Mouse (Mus musculus): Measurements from ENCODE around the gene Mia. TPM values are rescaled to one million over a fixed set of nuclear protein-coding genes. Genes with fewer than 3 reads are reported as not detected.

Mia gene
- total RNA-seq (2021): under 1 TPM; 0.44 to 0.68 TPM
- long read RNA-seq, experiment 1, partial matches to known transcripts: 0 of 1 reads
- long read RNA-seq, experiment 1, other reads (novel, unspliced or antisense): 1 of 1 reads
- long read RNA-seq, experiment 2: 0 reads

- intact Hi-C loops (cut with DNase I; ENCODE audit: low total_unique reads): no loop called here
- DNase-seq: no peak
Observed at GRCm38 (mm10) chr7:27180837-27181695, at the start of gene Mia, which contains the start of gene Gm21983. Gene Mia (minus strand): TSS chr7:27181157. Gene Gm21983 (minus strand): TSS chr7:27181086.

GRCm38 (mm10) chr7:27228865-27229264 lies 47.9 kb upstream of the Mia start:
- intact Hi-C loops (cut with DNase I; ENCODE audit: low total_unique reads): no loop called here
- no peak for DNase-seq

- peak; percentile 94 for DNase-seq
- intact Hi-C loops (cut with DNase I; ENCODE audit: low total_unique reads): no loop called here
Observed at GRCm38 (mm10) chr7:27228281-27228821, 47.4 kb upstream of the Mia start, which contains the start of gene Itpkc. Gene Itpkc (minus strand): TSS chr7:27228661.

- DNase-seq: peak; percentile 23
- intact Hi-C loops (cut with DNase I; ENCODE audit: low total_unique reads): no loop called here
Observed at GRCm38 (mm10) chr7:27227676-27228075, 46.7 kb upstream of the Mia start.

- intact Hi-C loops (cut with DNase I; ENCODE audit: low total_unique reads): no loop called here
- no peak for DNase-seq
Observed at GRCm38 (mm10) chr7:27227276-27227675, 46.3 kb upstream of the Mia start.

GRCm38 (mm10) chr7:27224877-27225575 lies 44.1 kb upstream of the Mia start:
- peak; percentile 59 for DNase-seq

GRCm38 (mm10) chr7:27222538-27222937 lies 41.6 kb upstream of the Mia start:
- intact Hi-C loops (cut with DNase I; ENCODE audit: low total_unique reads): no loop called here
- no peak for DNase-seq

More at GRCm38 (mm10) chr7:27224877-27225575, 44.1 kb upstream of the Mia start:
- intact Hi-C loops (cut with DNase I; ENCODE audit: low total_unique reads): no loop called here

GRCm38 (mm10) chr7:27221939-27222338 lies 41.0 kb upstream of the Mia start:
- DNase-seq: no peak
- intact Hi-C loops (cut with DNase I; ENCODE audit: low total_unique reads): no loop called here

- intact Hi-C loops (cut with DNase I; ENCODE audit: low total_unique reads): no loop called here
- no peak for DNase-seq
Observed at GRCm38 (mm10) chr7:27219937-27220336, 39.0 kb upstream of the Mia start.

- intact Hi-C loops (cut with DNase I; ENCODE audit: low total_unique reads): no loop called here
Observed at GRCm38 (mm10) chr7:27218586-27218985, 37.6 kb upstream of the Mia start.

GRCm38 (mm10) chr7:27212626-27213025 lies 31.7 kb upstream of the Mia start:
- intact Hi-C loops (cut with DNase I; ENCODE audit: low total_unique reads): no loop called here
- no peak for DNase-seq

More at GRCm38 (mm10) chr7:27218586-27218985, 37.6 kb upstream of the Mia start:
- no peak for DNase-seq

GRCm38 (mm10) chr7:27203730-27204449 lies 22.9 kb upstream of the Mia start:
- DNase-seq: no peak
- intact Hi-C loops (cut with DNase I; ENCODE audit: low total_unique reads): no loop called here

GRCm38 (mm10) chr7:27198779-27199178 lies 17.8 kb upstream of the Mia start:
- DNase-seq: no peak
- intact Hi-C loops (cut with DNase I; ENCODE audit: low total_unique reads): no loop called here

- no peak for DNase-seq
- intact Hi-C loops (cut with DNase I; ENCODE audit: low total_unique reads): no loop called here
Observed at GRCm38 (mm10) chr7:27198355-27198754, 17.4 kb upstream of the Mia start.

GRCm38 (mm10) chr7:27197634-27198033 lies 16.7 kb upstream of the Mia start:
- intact Hi-C loops (cut with DNase I; ENCODE audit: low total_unique reads): no loop called here

GRCm38 (mm10) chr7:27197136-27197535 lies 16.2 kb upstream of the Mia start:
- no peak for DNase-seq
- intact Hi-C loops (cut with DNase I; ENCODE audit: low total_unique reads): no loop called here

More at GRCm38 (mm10) chr7:27197634-27198033, 16.7 kb upstream of the Mia start:
- no peak for DNase-seq

GRCm38 (mm10) chr7:27195681-27196611 lies 15.0 kb upstream of the Mia start, which contains the start of the genes BC024978 and Snrpa:
Gene BC024978 (plus strand): TSS chr7:27195781.
Gene Snrpa (minus strand): TSS chr7:27196271.
- peak; percentile 96 for DNase-seq
- intact Hi-C loops (cut with DNase I; ENCODE audit: low total_unique reads): no loop called here

GRCm38 (mm10) chr7:27193731-27194130 lies 12.8 kb upstream of the Mia start:
- intact Hi-C loops (cut with DNase I; ENCODE audit: low total_unique reads): no loop called here
- DNase-seq: no peak

Measured in gastrocnemius, postnatal 14 days (tissue).